Mouse (Mus musculus) liver, embryonic 16.5 days (tissue): Measurements from ENCODE around the gene Dhdh. TPM values are rescaled to one million over a fixed set of nuclear protein-coding genes. Genes with fewer than 3 reads are reported as not detected.
"Not testable (repeated sequence)": the region's sequence is repeated elsewhere in the genome, so short reads cannot be mapped to it uniquely, and the experiment has no call there.

Experiments
- ATAC-seq: fragments of 200-750 bp; cut with Nextera tagmentation; 2 replicates; pipeline ENCODE4 v1.8.0; 2017; ENCODE audit warnings: low read depth, mild to moderate bottlenecking, moderate number of reproducible peaks, moderate library complexity
- H3K27ac ChIP-seq: fragments of 300-500 bp; sonication (generic); 2 replicates; pipeline ENCODE4 v1.5.1; 2014; ENCODE audit warnings: mild to moderate bottlenecking, low read length
- H3K27me3 ChIP-seq: fragments of 300-500 bp; sonication (generic); 2 replicates; pipeline ENCODE4 v1.6.1; 2014; ENCODE audit warnings: low read depth, low read length, mixed read lengths; ENCODE audit not compliant: control insufficient read depth, insufficient read depth
- H3K36me3 ChIP-seq: fragments of 300-500 bp; sonication (generic); 2 replicates; pipeline ENCODE4 v1.6.1; 2014; ENCODE audit warnings: mild to moderate bottlenecking; ENCODE audit not compliant: control insufficient read depth, insufficient read depth
- H3K4me1 ChIP-seq: fragments of 300-500 bp; sonication (generic); 2 replicates; pipeline ENCODE4 v1.6.1; 2014; ENCODE audit warnings: low read depth, low read length, mixed read lengths; ENCODE audit not compliant: control insufficient read depth
- H3K4me2 ChIP-seq: fragments of 300-500 bp; sonication (generic); 2 replicates; pipeline ENCODE4 v1.6.1; 2014; ENCODE audit warnings: low read depth, low read length, mixed read lengths
- H3K4me3 ChIP-seq: fragments of 300-500 bp; sonication (generic); 2 replicates; pipeline ENCODE4 v1.5.1; 2014; ENCODE audit warnings: low read depth, mild to moderate bottlenecking, low read length
- H3K9ac ChIP-seq: fragments of 300-500 bp; sonication (generic); 2 replicates; pipeline ENCODE4 v1.6.1; 2014; ENCODE audit warnings: low read depth, low read length
- H3K9me3 ChIP-seq: fragments of 300-500 bp; sonication (generic); replicated peaks from 2 replicates; pipeline ENCODE4 v1.6.1; 2016; ENCODE audit warnings: low read length; ENCODE audit not compliant: control insufficient read depth
- WGBS: fragments of 180-500 bp; shearing (Covaris S2); extraction: QIAGEN DNeasy Blood & Tissue Kit; methylation state at CpG from one replicate; pipeline ENCODE4 v1.1.7; 2014; ENCODE audit not compliant: insufficient replicate concordance; 5-methylcytosine and 5-hydroxymethylcytosine counted together
- polyA plus RNA-seq: library from polyadenylated mRNA; unstranded; fragments of >200 nt; fragmentation: Nextera tagmentation; extraction: Ambion mirVana; gene quantifications from 2 replicates; pipeline ENCODE4 v1.2.1, GENCODE M21; 2015

Dhdh gene
- polyA plus RNA-seq, 1 experiment from 2014 or later = 3.3 TPM

DNA sequence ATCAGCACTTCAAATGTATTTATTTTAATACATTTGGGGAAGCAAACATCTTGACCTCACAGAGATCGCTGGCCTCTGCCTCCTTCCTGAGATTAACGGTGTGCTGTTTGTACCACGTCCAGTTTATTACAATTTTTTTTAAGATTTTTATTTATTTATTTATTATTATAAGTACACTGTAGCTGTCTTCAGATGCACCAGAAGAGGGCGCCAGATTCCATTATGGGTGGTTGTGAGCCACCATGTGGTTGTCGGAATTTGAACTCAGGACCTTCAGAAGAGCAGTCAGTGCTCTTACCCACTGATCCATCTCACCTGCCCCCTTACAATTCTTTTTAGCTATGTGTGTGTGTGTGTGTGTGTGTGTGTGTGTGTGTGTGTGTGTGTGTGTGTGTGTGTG lies 28.2 kb upstream of the Dhdh start:
- not testable (repeated sequence) for H3K4me3 ChIP-seq, H3K9ac ChIP-seq, H3K4me2 ChIP-seq, ATAC-seq, H3K27me3 ChIP-seq, H3K36me3 ChIP-seq, H3K27ac ChIP-seq, H3K9me3 ChIP-seq
- H3K4me1 ChIP-seq = peaks cover 37% of the 10 kb centered on the region
- 47% methylated on average over 5 of the region's 5 CpGs for WGBS

DNA sequence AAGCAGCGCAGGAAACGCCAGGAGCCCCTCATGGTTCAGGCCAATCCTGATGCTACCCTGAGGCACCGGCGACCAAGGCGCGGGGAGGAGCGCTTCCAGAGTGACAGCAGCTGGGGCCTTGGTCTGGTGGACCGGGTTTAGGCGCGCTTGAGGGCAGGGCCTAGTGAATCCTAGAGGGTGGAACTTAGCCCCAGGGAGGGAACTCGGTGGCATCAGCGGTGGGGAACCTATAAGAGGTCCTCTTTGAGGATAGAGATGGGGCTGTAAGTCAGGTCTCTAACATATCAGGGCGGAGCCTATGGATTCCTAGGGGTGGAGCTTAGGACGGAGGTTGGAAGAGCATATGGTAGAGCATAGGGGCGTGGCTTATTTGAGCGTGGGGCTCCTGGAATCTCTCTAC lies 26.8 kb upstream of the Dhdh start:
- Histone ChIP-seq H3K27me3 (no peaks in the 10 kb centered on the region), H3K9ac (peak overlapping the region; percentile 47), H3K27ac (peak overlapping the region; percentile 64), H3K4me3 (peak overlapping the region; percentile 38), H3K4me1 (peaks cover 29% of the 10 kb centered on the region), H3K36me3 (no peaks in the 10 kb centered on the region), H3K4me2 (peak overlapping the region; percentile 52), H3K9me3 (no peaks in the 10 kb centered on the region)
- 10% methylated on average over 16 of the region's 16 CpGs for WGBS
- ATAC-seq = peak; percentile 77

DNA sequence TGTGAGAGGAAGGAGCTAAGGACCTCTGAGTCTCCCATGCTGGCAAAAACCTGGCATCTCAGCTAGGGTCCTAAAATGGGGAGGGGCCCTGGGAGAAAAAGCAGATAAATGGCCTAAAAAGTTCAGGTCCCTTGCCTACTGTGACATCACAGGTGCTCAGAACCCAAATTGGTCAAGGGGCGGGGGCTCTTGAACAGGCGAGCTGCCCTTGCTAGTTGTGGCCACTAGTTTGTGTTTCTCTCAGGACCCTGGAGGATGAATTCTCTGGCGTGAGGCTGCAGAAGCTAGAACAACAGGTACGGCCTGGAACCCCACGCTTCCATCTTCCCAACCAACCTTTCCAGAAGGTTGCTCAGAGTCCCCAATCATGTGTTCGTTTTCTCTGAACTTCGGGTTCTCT lies 25.8 kb upstream of the Dhdh start:
- Histone ChIP-seq H3K4me2 (no peak overlapping the region), H3K4me1 (peaks cover 27% of the 10 kb centered on the region), H3K27me3 (no peaks in the 10 kb centered on the region), H3K36me3 (no peaks in the 10 kb centered on the region), H3K9me3 (no peaks in the 10 kb centered on the region), H3K9ac (no peak overlapping the region), H3K4me3 (no peak overlapping the region), H3K27ac (no peak overlapping the region)
- 76% methylated on average over 7 of the region's 7 CpGs for WGBS
- ATAC-seq = no peak

DNA sequence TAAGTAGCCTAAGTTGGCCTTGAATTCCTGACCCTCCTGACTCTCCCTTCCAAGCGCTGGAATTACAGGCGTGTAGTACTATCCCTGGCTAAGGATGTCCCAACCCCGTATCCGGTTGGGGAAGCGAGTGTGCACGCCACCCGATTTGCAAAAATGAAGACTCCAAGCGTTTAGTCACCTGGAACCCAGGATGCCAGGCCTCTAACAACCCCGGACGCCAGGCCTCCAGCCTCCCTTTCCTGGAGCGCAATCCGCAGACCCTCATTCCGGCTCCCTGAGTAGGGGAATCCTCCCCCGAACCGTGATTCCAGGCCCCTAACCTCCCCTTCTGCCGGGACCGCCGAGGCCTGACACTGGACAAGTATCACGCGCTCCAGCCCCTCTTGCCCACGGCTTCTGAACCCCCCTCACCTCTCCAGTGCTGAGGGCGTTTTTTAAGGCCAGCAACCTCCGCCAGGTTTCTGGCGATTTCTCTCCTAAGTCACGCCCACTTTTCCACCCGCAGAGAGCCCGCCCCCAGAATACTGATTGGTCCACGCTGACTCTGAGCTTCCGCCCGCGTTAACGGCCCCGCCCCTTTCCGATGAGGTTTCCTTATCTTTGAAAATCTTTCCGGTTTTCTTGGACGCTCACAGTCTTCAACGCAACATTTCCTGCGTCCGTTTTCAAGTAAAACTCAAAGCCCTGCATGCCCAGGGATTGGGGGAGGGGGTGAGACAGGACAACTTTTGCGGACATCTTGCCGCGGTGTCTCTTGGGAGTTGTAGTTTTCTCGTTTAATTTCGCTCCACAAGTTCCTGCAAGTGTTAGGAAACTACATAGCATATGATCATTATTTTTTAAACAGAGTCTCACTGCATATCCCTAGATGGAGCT lies 21.5 kb upstream of the Dhdh start, which contains the start of gene Nucb1:
TSS of gene Nucb1 (minus strand) at position 495 of the 876 bp plus-strand sequence.
- peak; percentile 78 for ATAC-seq
- Histone ChIP-seq H3K36me3 (peaks cover 20% of the 10 kb centered on the region), H3K9me3 (no peaks in the 10 kb centered on the region), H3K4me1 (peaks cover 28% of the 10 kb centered on the region), H3K4me3 (peak within 1 kb of the TSS; percentile 75), H3K4me2 (peak within 1 kb of the TSS; percentile 76), H3K27ac (peak within 1 kb of the TSS; percentile 95), H3K9ac (peak within 1 kb of the TSS; percentile 86), H3K27me3 (no peaks in the 10 kb centered on the region)
- WGBS = under 1% methylated on average over 44 of the region's 44 CpGs

DNA sequence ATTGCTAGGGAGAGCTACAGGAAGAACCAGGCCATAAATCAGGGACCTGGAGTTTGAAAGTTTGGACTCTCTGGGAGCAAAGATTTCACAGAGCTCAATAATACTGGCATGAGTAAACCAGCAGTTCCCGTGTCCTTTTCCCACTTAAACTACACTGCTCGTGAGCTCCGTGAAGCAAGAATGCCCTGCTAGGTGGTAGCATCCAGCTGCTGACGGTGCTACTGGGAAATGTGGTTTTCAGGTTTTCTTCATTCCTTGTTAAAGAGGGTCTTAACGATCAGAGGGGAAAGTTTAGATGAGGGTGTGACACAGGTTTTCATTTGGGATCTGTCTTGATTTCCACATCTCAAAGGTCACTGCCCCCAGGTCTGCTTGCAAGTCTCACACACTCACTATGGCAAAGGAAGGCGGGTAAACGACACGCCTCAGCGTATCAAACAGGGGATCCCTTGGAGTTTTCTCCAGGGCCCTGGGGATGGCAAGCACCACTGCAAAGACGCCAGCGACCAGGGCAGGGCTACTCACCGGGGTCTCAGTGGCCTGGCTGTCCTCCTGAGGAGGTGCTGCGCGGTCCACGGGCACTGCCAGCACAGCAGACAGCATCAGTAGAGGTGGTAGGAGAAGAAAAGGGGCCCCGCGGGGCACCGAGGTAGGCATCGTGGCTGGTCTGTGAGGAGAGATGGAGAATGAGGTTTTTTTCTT lies 20.7 kb upstream of the Dhdh start:
- ATAC-seq = peak; percentile 18
- Histone ChIP-seq H3K36me3 (peaks cover 20% of the 10 kb centered on the region), H3K27ac (peak overlapping the region; percentile 95), H3K4me2 (peak overlapping the region; percentile 76), H3K27me3 (no peaks in the 10 kb centered on the region), H3K4me3 (peak overlapping the region; percentile 75), H3K9me3 (no peaks in the 10 kb centered on the region), H3K4me1 (peaks cover 24% of the 10 kb centered on the region), H3K9ac (peak overlapping the region; percentile 86)
- WGBS = 11% methylated on average over 19 of the region's 19 CpGs

DNA sequence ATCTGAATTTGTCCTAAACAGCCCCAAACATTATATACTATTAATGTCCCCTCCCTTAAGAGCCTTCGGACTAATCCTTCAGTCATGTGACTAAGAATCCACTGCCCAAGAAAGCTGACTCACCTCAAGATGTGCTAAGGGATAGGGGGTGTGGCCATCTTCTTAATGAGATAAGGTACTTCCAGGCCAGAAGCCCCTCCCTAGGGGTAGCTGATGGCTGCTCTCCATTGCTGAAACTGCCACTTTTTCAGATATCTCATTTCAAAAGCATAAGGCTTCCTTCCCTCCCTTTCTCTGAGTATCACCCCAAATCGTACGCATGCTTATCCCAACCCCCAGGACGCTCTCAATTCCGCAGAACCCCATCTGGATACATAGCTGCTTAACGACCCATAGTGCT lies 20.0 kb upstream of the Dhdh start:
- WGBS = 26% methylated on average over 6 of the region's 6 CpGs
- Histone ChIP-seq H3K4me2 (peak overlapping the region; percentile 76), H3K27me3 (no peaks in the 10 kb centered on the region), H3K4me3 (peak overlapping the region; percentile 75), H3K9ac (peak overlapping the region; percentile 86), H3K4me1 (peaks cover 24% of the 10 kb centered on the region), H3K36me3 (peaks cover 20% of the 10 kb centered on the region), H3K27ac (peak overlapping the region; percentile 95), H3K9me3 (no peaks in the 10 kb centered on the region)
- ATAC-seq = peak; percentile 84

DNA sequence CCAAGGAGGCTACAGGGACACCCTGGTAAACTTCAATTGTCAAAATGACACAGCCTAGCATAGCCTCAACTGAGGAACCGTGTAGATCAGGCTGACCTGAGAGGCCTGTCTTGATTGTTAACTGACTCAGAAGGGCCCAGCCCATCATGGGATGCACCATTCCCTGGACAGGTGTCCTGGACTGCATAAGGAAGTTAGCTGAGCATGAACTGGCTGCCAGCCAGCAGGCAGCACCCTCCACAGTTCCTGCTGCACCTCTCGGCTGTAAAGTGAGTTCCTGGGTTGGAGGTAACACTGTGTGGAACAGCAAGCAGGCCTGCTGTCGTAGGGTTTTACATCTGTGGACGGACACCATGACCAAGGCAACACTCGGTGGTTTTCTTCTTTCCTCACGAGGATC lies 19.0 kb upstream of the Dhdh start:
- no peaks in the 10 kb centered on the region for H3K27me3 ChIP-seq
- peak overlapping the region; percentile 95 for H3K27ac ChIP-seq
- ATAC-seq = no peak
- H3K4me3 ChIP-seq = peak overlapping the region; percentile 75
- no peaks in the 10 kb centered on the region for H3K9me3 ChIP-seq
- peak overlapping the region; percentile 65 for H3K9ac ChIP-seq
- WGBS = 77% methylated on average over 6 of the region's 6 CpGs
- H3K4me1 ChIP-seq = peaks cover 24% of the 10 kb centered on the region
- peaks cover 25% of the 10 kb centered on the region for H3K36me3 ChIP-seq
- H3K4me2 ChIP-seq = peak overlapping the region; percentile 76

DNA sequence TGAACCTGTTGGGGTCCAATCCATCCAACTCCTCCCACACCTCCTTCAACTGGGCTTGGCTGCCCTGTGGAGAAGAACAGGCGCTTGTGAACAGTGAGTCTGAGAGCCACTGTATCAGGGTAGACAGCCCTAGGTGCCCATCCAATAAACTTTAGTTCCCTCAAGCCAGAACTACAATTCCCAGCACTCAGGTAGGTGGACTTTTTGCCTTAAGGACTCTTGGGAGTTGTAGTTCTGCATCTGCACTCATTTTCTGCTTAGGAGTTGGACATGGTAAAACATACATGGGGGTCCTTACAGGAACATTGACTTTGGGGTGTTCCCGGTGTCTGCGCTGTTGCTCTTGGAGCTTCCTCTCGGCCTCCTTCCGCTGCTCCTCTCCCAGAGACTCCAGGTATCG lies 9.8 kb upstream of the Dhdh start:
- peaks cover 63% of the 10 kb centered on the region for H3K36me3 ChIP-seq

DNA sequence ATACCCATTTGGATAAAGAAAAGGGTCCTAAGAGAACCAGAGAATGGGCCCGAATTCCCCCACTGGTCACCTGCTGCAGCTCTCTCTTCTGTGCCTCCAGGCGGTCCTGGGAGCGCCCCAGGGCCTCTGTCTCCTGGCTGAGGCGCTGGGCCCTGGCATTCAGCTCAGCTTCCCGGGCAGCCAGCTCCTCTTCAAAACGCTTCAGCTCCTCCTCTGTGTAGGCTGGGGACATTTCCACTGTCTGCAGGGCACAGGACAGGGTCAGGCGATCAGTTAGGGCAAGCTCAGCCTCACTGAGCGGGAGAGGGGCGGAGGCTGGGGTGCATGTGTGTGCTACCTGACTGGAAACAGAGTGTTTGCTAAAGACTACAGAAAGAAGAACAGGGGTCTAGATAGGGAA lies 5.9 kb upstream of the Dhdh start:
- no peak overlapping the region for H3K9ac ChIP-seq
- peaks cover 53% of the 10 kb centered on the region for H3K36me3 ChIP-seq
- no peak overlapping the region for H3K27ac ChIP-seq
- H3K4me3 ChIP-seq = no peak overlapping the region
- no peak for ATAC-seq
- WGBS = 82% methylated on average over 9 of the region's 9 CpGs
- H3K4me1 ChIP-seq = peaks cover 25% of the 10 kb centered on the region
- H3K4me2 ChIP-seq = no peak overlapping the region
- no peaks in the 10 kb centered on the region for H3K9me3 ChIP-seq
- no peaks in the 10 kb centered on the region for H3K27me3 ChIP-seq

More for the DNA sequence above, 9.8 kb upstream of the Dhdh start:
- no peak overlapping the region for H3K9ac ChIP-seq
- H3K9me3 ChIP-seq = no peaks in the 10 kb centered on the region
- no peak overlapping the region for H3K4me3 ChIP-seq
- WGBS = 89% methylated on average over 6 of the region's 6 CpGs
- no peak overlapping the region for H3K4me2 ChIP-seq
- H3K4me1 ChIP-seq = no peaks in the 10 kb centered on the region
- H3K27ac ChIP-seq = no peak overlapping the region
- ATAC-seq = no peak
- H3K27me3 ChIP-seq = no peaks in the 10 kb centered on the region
